17 mouse cellular contexts compared by ENCODE assay signal in genomic region chr5:53124701-53125100, GRCm38 (mm10).
"Had no signal": no experiment of that assay in that cellular context is flagged by ENCODE, and none has a peak within 500 bp of the region (broad histone marks: within the 10 kb centered on the region; RNA-seq: fewer than 3 reads in every experiment).

No protein-coding gene starts in this region.

- H3K4me1 ChIP-seq: liver, embryonic 12.5 days; neural tube, embryonic 13.5 days; neural tube, embryonic 15.5 days had no signal

- H3K4me3 ChIP-seq: liver, embryonic 12.5 days; midbrain, embryonic 10.5 days; midbrain, embryonic 13.5 days; midbrain, embryonic 15.5 days; myocyte; neural tube, embryonic 13.5 days; neural tube, embryonic 15.5 days had no signal

- ATAC-seq: liver, embryonic 12.5 days had no signal

- H3K9ac ChIP-seq: liver, embryonic 12.5 days; liver, embryonic 14.5 days; lung, embryonic 14.5 days; midbrain, embryonic 13.5 days; midbrain, embryonic 15.5 days; neural tube, embryonic 13.5 days; neural tube, embryonic 15.5 days had no signal

- H3K27me3 ChIP-seq: liver, embryonic 12.5 days; midbrain, embryonic 15.5 days; neural tube, embryonic 13.5 days; neural tube, embryonic 15.5 days had no signal

- H3K9me3 ChIP-seq: liver, embryonic 12.5 days; midbrain, embryonic 10.5 days; midbrain, embryonic 13.5 days; midbrain, embryonic 15.5 days; neural tube, embryonic 13.5 days; neural tube, embryonic 15.5 days had no signal

- DNase-seq: lung, adult 18-20 months; lung, embryonic 14.5 days; lung, postnatal 10 days; lung, postnatal 4 days; retina, postnatal 1 day; right cerebral cortex, adult 18-20 months; right cerebral cortex, postnatal 25 days; right cerebral cortex, postnatal 4 days; spleen, adult 18-20 months had no signal

- H3K27ac ChIP-seq: liver, embryonic 12.5 days; liver, embryonic 14.5 days; midbrain, embryonic 10.5 days; midbrain, embryonic 13.5 days; midbrain, embryonic 15.5 days; neural tube, embryonic 13.5 days; neural tube, embryonic 15.5 days had no signal

- H3K36me3 ChIP-seq: liver, embryonic 12.5 days; midbrain, embryonic 10.5 days; midbrain, embryonic 13.5 days; midbrain, embryonic 15.5 days; neural tube, embryonic 13.5 days had no signal

- H3K4me2 ChIP-seq: liver, embryonic 12.5 days; lung, embryonic 14.5 days; midbrain, embryonic 13.5 days; midbrain, embryonic 15.5 days; neural tube, embryonic 13.5 days; neural tube, embryonic 15.5 days had no signal
